Mouse (Mus musculus) spleen, embryonic (tissue): ENCODE measurements around the gene Mmp17.

Experiments
- CTCF ChIA-PET: fragments of 350-600 bp; sonication (Branson Sonifier 250); formaldehyde crosslinking; loops from one replicate; lab custom pipeline; 2022; lab: Charles Lee

The Mmp17 gene

GRCm38 (mm10) chr5:129583761-129584582 lies at the start of gene Mmp17:
Gene Mmp17, plus strand, starts transcription at chr5:129584169.
- CTCF ChIA-PET, result interaction anchor here (0.7 to 1.2 kb wide), 3 partner anchors 264 to 522 kb away, joined by 3 read pairs; no protein-coding TSS in a partner anchor

GRCm38 (mm10) chr5:129534500-129534899 lies 49.5 kb upstream of the Mmp17 start:
- CTCF ChIA-PET, result interaction anchor here (0.7 kb wide), 1 partner anchor 55 kb away, joined by 4 read pairs; no protein-coding TSS in a partner anchor

GRCm38 (mm10) chr5:129535021-129535420 lies 48.9 kb upstream of the Mmp17 start:
- CTCF ChIA-PET, result no interaction called here

- CTCF ChIA-PET, result no interaction called here
Observed at GRCm38 (mm10) chr5:129535431-129535830, 48.5 kb upstream of the Mmp17 start.

GRCm38 (mm10) chr5:129538826-129539225 lies 45.1 kb upstream of the Mmp17 start:
- CTCF ChIA-PET, result no interaction called here

- CTCF ChIA-PET, result no interaction called here
Observed at GRCm38 (mm10) chr5:129542236-129542635, 41.7 kb upstream of the Mmp17 start.

- CTCF ChIA-PET, result no interaction called here
Observed at GRCm38 (mm10) chr5:129545787-129546186, 38.2 kb upstream of the Mmp17 start.

- CTCF ChIA-PET, result no interaction called here
Observed at GRCm38 (mm10) chr5:129549716-129550115, 34.3 kb upstream of the Mmp17 start.

- CTCF ChIA-PET, result no interaction called here
Observed at GRCm38 (mm10) chr5:129550790-129551189, 33.2 kb upstream of the Mmp17 start.

- CTCF ChIA-PET, result no interaction called here
Observed at GRCm38 (mm10) chr5:129551991-129552390, 32.0 kb upstream of the Mmp17 start.

- CTCF ChIA-PET, result no interaction called here
Observed at GRCm38 (mm10) chr5:129553642-129554041, 30.3 kb upstream of the Mmp17 start.

GRCm38 (mm10) chr5:129558591-129558990 lies 25.4 kb upstream of the Mmp17 start:
- CTCF ChIA-PET, result no interaction called here

GRCm38 (mm10) chr5:129559283-129559682 lies 24.7 kb upstream of the Mmp17 start:
- CTCF ChIA-PET, result no interaction called here

GRCm38 (mm10) chr5:129562342-129562741 lies 21.6 kb upstream of the Mmp17 start:
- CTCF ChIA-PET, result no interaction called here

GRCm38 (mm10) chr5:129568596-129568995 lies 15.4 kb upstream of the Mmp17 start:
- CTCF ChIA-PET, result no interaction called here

GRCm38 (mm10) chr5:129578201-129578600 lies 5.8 kb upstream of the Mmp17 start:
- CTCF ChIA-PET, result interaction anchor here (0.6 kb wide), 1 partner anchor 280 kb away, joined by 5 read pairs; no protein-coding TSS in a partner anchor

- CTCF ChIA-PET, result no interaction called here
Observed at GRCm38 (mm10) chr5:129580046-129580445, 3.9 kb upstream of the Mmp17 start.

GRCm38 (mm10) chr5:129580572-129580971 lies 3.4 kb upstream of the Mmp17 start:
- CTCF ChIA-PET, result no interaction called here

- CTCF ChIA-PET, result no interaction called here
Observed at GRCm38 (mm10) chr5:129581015-129581414, 3.0 kb upstream of the Mmp17 start.

- CTCF ChIA-PET, result interaction anchor here (1.2 kb wide), 1 partner anchor 265 kb away, joined by 3 read pairs; no protein-coding TSS in a partner anchor
Observed at GRCm38 (mm10) chr5:129583331-129583730, 638 bp upstream of the Mmp17 start.

- CTCF ChIA-PET, result interaction anchor here (0.7 to 0.8 kb wide), 2 partner anchors 479 to 523 kb away, joined by 3 read pairs; no protein-coding TSS in a partner anchor
Observed at GRCm38 (mm10) chr5:129584583-129585541, 893 bp downstream of the Mmp17 start.

- CTCF ChIA-PET, result interaction anchor here (0.6 to 0.7 kb wide), 3 partner anchors 45 to 408 kb away, joined by 3 to 5 read pairs (median 3); partner anchors contain the start of gene Sfswap
Observed at GRCm38 (mm10) chr5:129586016-129586415, 2.0 kb downstream of the Mmp17 start.
